Mouse (Mus musculus) hindbrain, embryonic 15.5 days (tissue): ENCODE measurements at regions not wholly inside any gene's neighbourhood (a gene's known extent, or its start where the extent isn't known, plus 50 kb on each side); places are given as distances from the start of the nearest gene placed in this dataset.
"Not testable (repeated sequence)": the region's sequence is repeated elsewhere in the genome, so short reads cannot be mapped to it uniquely, and the experiment has no call there.

Source experiments
- ATAC-seq: fragments of 200-750 bp; cut with Nextera tagmentation; 2 replicates; pipeline ENCODE4 v1.8.0; 2017; ENCODE audit warnings: low read depth, moderate number of reproducible peaks, moderate TSS enrichment; ENCODE audit not compliant: low FRiP score
- H3K27ac ChIP-seq: fragments of 300-500 bp; sonication (generic); replicated peaks from 2 replicates; pipeline ENCODE4 v1.5.1; 2015; ENCODE audit warnings: mild to moderate bottlenecking, inconsistent platforms
- H3K27me3 ChIP-seq: fragments of 300-500 bp; sonication (generic); 2 replicates; pipeline ENCODE4 v1.6.1; 2015; ENCODE audit warnings: control low read depth, inconsistent platforms
- H3K36me3 ChIP-seq: fragments of 300-500 bp; sonication (generic); 2 replicates; pipeline ENCODE4 v1.6.1; 2015; ENCODE audit warnings: control low read depth, inconsistent platforms
- H3K4me1 ChIP-seq: fragments of 300-500 bp; sonication (generic); replicated peaks from 2 replicates; pipeline ENCODE4 v1.6.1; 2015; ENCODE audit warnings: control low read depth, inconsistent platforms
- H3K4me2 ChIP-seq: fragments of 300-500 bp; sonication (generic); 2 replicates; pipeline ENCODE4 v1.6.1; 2015; ENCODE audit warnings: moderate library complexity, mild to moderate bottlenecking, inconsistent platforms
- H3K4me3 ChIP-seq: fragments of 300-500 bp; sonication (generic); 2 replicates; pipeline ENCODE4 v1.5.1; 2015; ENCODE audit warnings: mild to moderate bottlenecking, inconsistent platforms
- H3K9ac ChIP-seq: fragments of 300-500 bp; sonication (generic); 2 replicates; pipeline ENCODE4 v1.6.1; 2015; ENCODE audit warnings: inconsistent platforms
- H3K9me3 ChIP-seq: fragments of 300-500 bp; sonication (generic); 2 replicates; pipeline ENCODE4 v1.6.1; 2016; ENCODE audit warnings: control low read depth, inconsistent platforms
- WGBS: fragments of 180-500 bp; shearing (Covaris S2); methylation state at CpG from one replicate; pipeline ENCODE4 v1.1.7; 2015; 5-methylcytosine and 5-hydroxymethylcytosine counted together

DNA sequence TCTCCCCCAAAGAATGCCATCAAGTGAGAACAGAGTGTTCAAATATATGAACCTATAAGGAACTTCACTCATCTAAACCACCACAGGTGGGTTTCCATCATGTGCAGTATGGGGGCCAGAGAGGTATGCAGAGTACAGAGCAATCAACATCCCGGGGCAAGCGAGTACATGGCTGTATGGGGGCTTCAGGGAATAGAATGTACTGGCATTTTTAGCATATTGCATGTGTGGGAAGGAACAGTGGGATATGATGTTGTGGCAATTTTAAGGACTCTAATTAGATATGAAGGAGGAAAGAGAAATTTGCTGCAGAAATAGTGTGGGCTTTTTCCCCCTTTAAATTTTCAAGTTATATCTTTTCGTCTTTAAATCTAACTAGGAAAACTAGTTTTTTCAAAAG lies 344.0 kb downstream of the Trib2 start:
- no peak overlapping the region for H3K4me2 ChIP-seq
- no peaks in the 10 kb centered on the region for H3K4me1 ChIP-seq
- no peaks in the 10 kb centered on the region for H3K9me3 ChIP-seq
- no peaks in the 10 kb centered on the region for H3K27me3 ChIP-seq
- H3K9ac ChIP-seq = no peak overlapping the region
- H3K27ac ChIP-seq = no peak overlapping the region
- H3K4me3 ChIP-seq = no peak overlapping the region
- 91% methylated on average over 3 of the region's 3 CpGs for WGBS
- no peak for ATAC-seq
- H3K36me3 ChIP-seq = no peaks in the 10 kb centered on the region

DNA sequence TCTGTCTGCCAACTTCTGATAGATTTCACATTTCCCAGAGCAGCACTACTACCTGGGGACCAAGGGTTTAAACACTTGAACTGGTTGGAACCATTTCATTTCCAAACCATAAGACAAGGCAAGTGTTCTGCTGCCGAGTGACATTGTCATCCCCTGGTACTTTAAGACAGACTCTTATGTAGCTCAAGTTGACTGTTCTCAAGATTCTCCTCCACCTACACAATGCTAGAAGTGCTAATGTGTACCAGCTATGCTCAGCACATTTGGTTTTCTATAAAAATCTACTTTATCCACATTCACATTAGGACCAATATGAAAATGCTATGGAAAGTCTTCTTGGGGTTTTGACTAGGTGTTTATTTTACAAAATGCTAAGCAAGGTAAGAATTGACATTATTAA lies 357.3 kb downstream of the Trib2 start:
- Histone ChIP-seq H3K36me3 (no peaks in the 10 kb centered on the region), H3K9ac (no peak overlapping the region), H3K4me1 (no peaks in the 10 kb centered on the region), H3K9me3 (no peaks in the 10 kb centered on the region), H3K27me3 (no peaks in the 10 kb centered on the region), H3K4me2 (no peak overlapping the region), H3K27ac (no peak overlapping the region), H3K4me3 (no peak overlapping the region)
- no peak for ATAC-seq
- WGBS = 86% methylated on average over 1 of the region's 1 CpGs

DNA sequence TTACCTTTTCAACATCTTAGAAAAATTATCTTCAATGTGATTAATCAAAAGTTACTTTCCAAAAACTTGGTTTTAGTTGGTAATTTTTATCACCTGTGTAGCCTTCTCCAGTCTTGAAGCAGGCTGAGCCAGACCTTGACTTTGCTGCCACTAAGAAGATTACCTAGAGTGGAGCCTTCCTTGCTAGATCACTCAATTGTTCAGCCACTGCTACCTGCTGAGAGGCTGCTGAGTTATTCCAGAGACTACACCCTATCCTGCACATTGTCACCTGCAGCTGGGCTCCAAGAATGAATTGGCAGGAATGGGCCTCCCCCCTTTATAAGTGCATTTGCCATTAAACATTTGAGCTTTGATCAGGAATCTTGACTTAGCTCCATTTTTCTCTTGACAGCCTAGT lies 360.4 kb downstream of the Trib2 start:
- H3K27ac ChIP-seq, ATAC-seq, H3K4me2 ChIP-seq, H3K36me3 ChIP-seq, H3K27me3 ChIP-seq, H3K4me3 ChIP-seq, H3K9ac ChIP-seq, H3K4me1 ChIP-seq, H3K9me3 ChIP-seq: not testable (repeated sequence)

DNA sequence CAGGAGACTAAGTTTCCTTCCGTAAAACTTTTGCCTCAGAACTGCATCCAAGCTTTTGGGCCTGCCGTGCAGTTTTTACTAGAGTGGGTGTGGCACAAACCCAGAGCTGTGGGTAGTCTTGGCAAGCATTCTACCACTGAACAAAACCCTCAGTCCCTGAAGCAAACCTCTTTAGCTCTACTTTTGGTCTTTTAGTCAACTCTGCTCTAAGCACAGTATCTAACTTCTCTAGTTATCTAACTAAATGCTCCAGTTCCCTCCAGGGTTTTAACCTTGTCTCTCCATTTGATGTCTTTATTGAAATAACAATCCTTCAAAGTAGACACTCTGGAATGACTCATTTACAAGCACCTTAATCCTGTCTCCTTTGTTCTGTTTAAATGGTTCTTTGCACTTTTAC lies 361.0 kb downstream of the Trib2 start:
- H3K9ac ChIP-seq = no peak overlapping the region
- no peaks in the 10 kb centered on the region for H3K9me3 ChIP-seq
- no peak overlapping the region for H3K27ac ChIP-seq
- H3K27me3 ChIP-seq = no peaks in the 10 kb centered on the region
- no peak for ATAC-seq
- 91% methylated on average over 2 of the region's 2 CpGs for WGBS
- no peak overlapping the region for H3K4me2 ChIP-seq
- H3K4me3 ChIP-seq = no peak overlapping the region
- H3K36me3 ChIP-seq = no peaks in the 10 kb centered on the region
- no peaks in the 10 kb centered on the region for H3K4me1 ChIP-seq

DNA sequence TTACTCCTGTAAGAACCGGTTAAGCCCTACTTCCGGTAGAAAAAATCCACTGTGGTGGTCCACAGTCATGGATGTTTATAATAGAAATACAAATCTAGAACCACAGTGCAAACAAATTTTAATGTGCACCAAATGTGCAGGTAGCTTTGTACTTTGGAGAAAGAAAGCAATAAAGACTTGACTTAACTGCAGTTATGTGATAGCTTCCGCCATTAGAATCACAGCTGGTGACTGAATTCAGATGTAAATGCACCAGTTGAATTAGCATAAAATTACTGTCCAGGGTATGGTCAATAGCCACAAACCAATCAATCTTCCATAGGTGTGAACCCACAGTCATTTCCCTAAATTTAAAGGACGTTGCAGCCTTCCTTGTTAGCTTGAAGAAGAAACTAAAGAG lies 367.2 kb downstream of the Trib2 start:
- no peak overlapping the region for H3K4me2 ChIP-seq
- H3K4me1 ChIP-seq = no peaks in the 10 kb centered on the region
- H3K27me3 ChIP-seq = no peaks in the 10 kb centered on the region
- H3K36me3 ChIP-seq = no peaks in the 10 kb centered on the region
- H3K27ac ChIP-seq = no peak overlapping the region
- H3K9ac ChIP-seq = no peak overlapping the region
- WGBS = 68% methylated on average over 4 of the region's 4 CpGs
- H3K4me3 ChIP-seq = no peak overlapping the region
- no peaks in the 10 kb centered on the region for H3K9me3 ChIP-seq
- no peak for ATAC-seq

DNA sequence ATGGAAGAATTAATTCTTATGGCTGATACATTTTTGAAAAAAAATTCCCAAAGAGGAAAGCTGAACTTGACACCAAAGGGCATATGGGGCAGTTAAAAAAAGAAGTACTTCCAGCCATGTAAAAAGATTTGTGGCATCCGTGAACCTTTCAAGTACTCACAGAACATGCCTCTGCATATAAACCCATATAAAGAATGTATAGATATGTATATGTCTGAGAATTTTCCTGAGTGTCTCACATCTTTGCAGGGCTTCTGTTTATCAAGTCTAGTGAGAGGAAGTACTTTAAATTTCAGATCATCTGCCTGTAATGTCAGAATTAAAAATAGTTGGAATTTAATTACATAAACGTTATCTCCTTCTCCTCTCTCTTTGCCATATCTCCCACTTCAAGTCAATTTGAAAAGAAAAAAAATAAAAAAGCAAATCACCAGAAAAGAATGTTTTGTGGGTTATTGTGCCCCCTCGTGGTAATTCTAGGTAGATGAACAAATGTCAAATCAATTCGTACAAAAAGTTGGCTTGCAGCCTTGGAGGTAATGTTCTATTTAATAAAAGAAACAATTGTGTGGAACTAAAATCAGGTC lies 400.4 kb downstream of the Trib2 start:
- no peak overlapping the region for H3K4me3 ChIP-seq
- H3K27me3 ChIP-seq = no peaks in the 10 kb centered on the region; the same call in 1 of the 2 replicates
- H3K4me2 ChIP-seq = no peak overlapping the region
- H3K27ac ChIP-seq = no peak overlapping the region; the same call in 1 of the 2 replicates
- no peak overlapping the region for H3K9ac ChIP-seq
- WGBS = 13% methylated on average over 4 of the region's 4 CpGs
- no peaks in the 10 kb centered on the region for H3K9me3 ChIP-seq
- no peaks in the 10 kb centered on the region for H3K36me3 ChIP-seq
- peaks cover 3% of the 10 kb centered on the region; the same call in 1 of the 2 replicates for H3K4me1 ChIP-seq
- ATAC-seq = no peak

DNA sequence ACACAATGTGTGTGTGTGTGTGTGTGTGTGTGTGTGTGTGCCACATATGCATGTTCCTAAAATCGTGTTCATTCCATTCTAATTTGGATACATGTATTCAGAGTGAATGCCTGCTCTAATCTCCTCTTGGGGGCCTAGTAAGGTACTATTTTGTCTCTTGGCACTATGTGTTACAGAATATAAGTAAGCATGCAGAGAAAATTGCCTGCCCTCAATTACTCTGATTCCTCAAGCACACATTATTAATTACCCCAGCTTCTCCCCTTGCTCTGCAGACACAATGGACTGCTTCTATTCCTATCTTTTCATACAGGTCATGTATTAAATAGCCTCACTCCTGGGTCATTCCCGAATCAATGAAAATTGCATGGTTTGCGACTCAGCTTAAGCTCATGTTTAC lies 406.3 kb downstream of the Trib2 start:
- Histone ChIP-seq H3K4me2 (no peak overlapping the region), H3K9ac (no peak overlapping the region), H3K36me3 (no peaks in the 10 kb centered on the region), H3K9me3 (no peaks in the 10 kb centered on the region), H3K27me3 (no peaks in the 10 kb centered on the region), H3K4me1 (peaks cover 4% of the 10 kb centered on the region; the same call in 1 of the 2 replicates), H3K27ac (no peak overlapping the region), H3K4me3 (no peak overlapping the region)
- WGBS = 38% methylated on average over 3 of the region's 3 CpGs
- ATAC-seq = peak; percentile 27; the same call in 1 of the 2 replicates

DNA sequence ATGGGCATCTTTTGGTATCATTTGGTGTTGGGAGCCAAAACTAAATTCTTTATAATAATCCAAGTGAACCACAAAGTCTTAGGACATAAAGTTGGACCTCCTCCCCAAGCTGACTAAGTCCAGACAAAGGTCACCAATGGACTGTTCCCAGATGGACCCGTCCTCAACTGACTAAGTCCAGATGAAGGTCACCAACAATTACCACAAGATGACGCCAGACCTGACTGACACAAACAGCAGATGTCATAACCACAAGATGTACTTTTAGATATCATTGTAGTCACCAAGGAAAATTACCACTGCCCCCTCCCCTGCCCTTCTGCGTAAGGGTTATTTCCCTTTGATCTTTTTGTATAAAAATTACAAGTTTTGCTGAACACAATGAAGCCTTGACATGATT lies 409.1 kb downstream of the Trib2 start:
- WGBS = 84% methylated on average over 3 of the region's 3 CpGs
- H3K27me3 ChIP-seq, H3K27ac ChIP-seq, H3K9me3 ChIP-seq, H3K36me3 ChIP-seq, H3K9ac ChIP-seq, H3K4me3 ChIP-seq, ATAC-seq, H3K4me1 ChIP-seq, H3K4me2 ChIP-seq: not testable (repeated sequence)

DNA sequence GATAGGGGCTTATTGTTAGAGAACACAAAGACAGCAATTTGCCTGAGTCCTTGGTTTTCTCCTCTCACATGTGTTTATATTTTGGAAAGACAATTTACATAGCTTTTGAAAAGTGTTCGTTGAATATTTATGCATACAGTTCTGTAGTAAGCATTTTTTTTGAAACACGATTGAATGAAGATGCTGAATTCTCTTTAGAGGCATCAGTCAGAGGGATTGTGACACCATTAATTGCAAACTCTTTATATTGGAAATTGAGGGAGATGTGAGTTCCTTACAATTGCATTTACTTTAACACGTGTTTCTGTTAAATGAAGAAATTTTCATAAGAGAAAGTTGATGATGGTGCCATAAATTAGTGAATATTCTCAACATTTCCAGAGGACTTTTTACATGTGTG lies 424.1 kb downstream of the Trib2 start:
- WGBS = 74% methylated on average over 3 of the region's 3 CpGs
- Histone ChIP-seq H3K27ac (no peak overlapping the region), H3K4me1 (no peaks in the 10 kb centered on the region), H3K9ac (no peak overlapping the region), H3K4me2 (no peak overlapping the region), H3K9me3 (no peaks in the 10 kb centered on the region), H3K27me3 (no peaks in the 10 kb centered on the region), H3K4me3 (no peak overlapping the region), H3K36me3 (no peaks in the 10 kb centered on the region)
- ATAC-seq = no peak

DNA sequence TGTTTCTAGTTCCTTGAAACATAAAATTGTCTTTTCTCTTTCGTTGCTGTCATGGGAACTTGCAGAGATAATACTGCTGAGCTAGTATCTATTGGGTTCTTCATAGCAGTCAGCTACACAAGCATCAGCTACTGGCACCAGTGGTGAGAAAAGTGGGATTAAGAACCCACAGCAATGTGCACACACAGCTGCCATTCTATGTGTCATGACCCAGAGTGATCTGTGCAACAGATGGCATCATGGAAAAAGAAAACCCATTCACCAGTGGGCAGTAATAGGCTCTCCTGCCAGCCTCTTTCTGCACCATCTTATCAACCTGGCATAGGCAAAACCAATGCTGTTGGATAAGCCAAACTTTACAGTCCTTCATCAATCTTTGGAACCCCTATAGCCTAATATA lies 428.1 kb downstream of the Trib2 start:
- H3K9me3 ChIP-seq = no peaks in the 10 kb centered on the region
- no peak for ATAC-seq
- no peak overlapping the region for H3K4me3 ChIP-seq
- H3K27me3 ChIP-seq = no peaks in the 10 kb centered on the region
- H3K27ac ChIP-seq = no peak overlapping the region
- H3K9ac ChIP-seq = no peak overlapping the region
- no peaks in the 10 kb centered on the region for H3K4me1 ChIP-seq
- no peaks in the 10 kb centered on the region for H3K36me3 ChIP-seq
- WGBS = 83% methylated on average over 1 of the region's 1 CpGs
- no peak overlapping the region for H3K4me2 ChIP-seq

DNA sequence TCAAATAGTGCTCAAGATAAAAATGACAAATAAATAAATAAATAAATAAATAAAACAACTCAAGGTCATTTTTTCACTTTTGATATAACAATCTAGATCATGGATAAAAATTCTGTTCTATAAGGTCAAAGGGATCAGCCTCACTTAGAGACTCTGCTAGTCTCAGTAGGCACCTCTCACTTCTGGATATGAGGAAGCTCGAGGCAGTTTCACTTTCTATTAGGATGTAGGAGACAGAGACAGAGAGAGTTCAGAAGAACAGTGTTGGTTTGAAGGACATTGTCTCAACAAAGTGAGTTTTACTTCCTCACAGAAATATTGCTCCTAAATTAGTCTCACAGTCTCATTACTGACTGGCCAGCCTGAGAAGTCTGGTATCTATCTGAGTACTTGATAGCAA lies 458.9 kb downstream of the Trib2 start:
- H3K9me3 ChIP-seq = no peaks in the 10 kb centered on the region
- WGBS = 86% methylated on average over 1 of the region's 1 CpGs

DNA sequence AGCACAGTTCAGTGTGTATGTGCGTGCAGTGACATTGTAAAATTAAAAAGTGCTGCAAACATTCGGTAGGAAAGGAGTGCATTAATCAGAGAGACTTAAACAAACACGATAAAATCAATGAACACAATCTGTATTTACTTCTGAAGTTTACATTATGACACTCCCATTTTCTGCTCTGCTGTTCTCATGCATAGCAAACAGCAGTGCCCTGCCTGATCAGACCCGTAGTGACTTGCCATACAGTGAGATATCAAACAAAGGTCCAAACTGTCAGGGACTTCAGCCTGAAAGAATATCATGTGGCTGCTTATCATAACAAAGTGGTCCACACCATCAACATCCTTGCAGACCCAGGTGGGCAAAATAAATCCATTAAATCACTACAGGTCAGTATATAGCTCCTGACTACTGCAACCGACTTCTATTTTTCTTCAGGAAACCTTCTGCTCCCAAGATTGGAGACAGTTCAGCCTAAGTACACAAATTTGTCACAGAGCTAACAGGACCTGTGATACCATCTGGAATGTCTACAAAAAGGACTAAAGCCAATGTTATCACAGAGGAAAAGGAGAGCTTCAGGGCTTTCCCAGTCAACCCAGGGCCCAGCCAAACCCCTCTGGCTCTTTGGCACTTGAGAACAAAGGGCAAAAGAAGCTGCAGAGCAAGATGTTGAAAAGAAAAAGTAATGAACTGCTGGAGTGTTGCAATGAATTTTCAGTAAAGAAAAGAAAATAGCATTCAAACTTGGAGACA lies 495.8 kb downstream of the Trib2 start:
- Histone ChIP-seq H3K36me3 (no peaks in the 10 kb centered on the region), H3K4me2 (no peak overlapping the region), H3K4me1 (no peaks in the 10 kb centered on the region), H3K4me3 (no peak overlapping the region), H3K9me3 (no peaks in the 10 kb centered on the region), H3K9ac (no peak overlapping the region), H3K27me3 (no peaks in the 10 kb centered on the region), H3K27ac (no peak overlapping the region)
- WGBS = 70% methylated on average over 5 of the region's 5 CpGs
- ATAC-seq = no peak

More for the DNA sequence above, 458.9 kb downstream of the Trib2 start:
- H3K27me3 ChIP-seq = no peaks in the 10 kb centered on the region
- ATAC-seq = no peak
- no peaks in the 10 kb centered on the region for H3K4me1 ChIP-seq
- no peaks in the 10 kb centered on the region for H3K36me3 ChIP-seq
- H3K4me2 ChIP-seq = no peak overlapping the region
- no peak overlapping the region for H3K9ac ChIP-seq
- H3K27ac ChIP-seq = no peak overlapping the region
- no peak overlapping the region for H3K4me3 ChIP-seq

DNA sequence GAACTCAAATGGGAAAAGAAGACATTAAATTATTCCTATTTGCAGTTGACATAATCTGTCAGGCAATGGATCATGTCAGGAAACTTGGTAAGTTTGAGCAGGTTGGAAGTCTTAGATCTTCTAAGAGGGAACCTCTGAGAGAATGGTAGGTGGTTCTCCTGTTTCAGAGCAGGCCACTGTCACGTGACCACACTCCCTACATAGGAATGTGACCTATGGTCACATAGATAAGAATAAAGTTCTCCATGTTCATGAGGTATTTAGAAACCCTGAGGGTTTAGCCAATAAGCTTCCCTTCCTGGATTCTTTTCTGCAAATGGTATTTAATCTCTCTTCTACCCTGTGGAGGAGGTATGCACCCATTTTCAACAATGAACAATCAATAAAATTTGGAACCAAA lies 497.1 kb downstream of the Trib2 start:
- no peak overlapping the region for H3K4me2 ChIP-seq
- no peaks in the 10 kb centered on the region for H3K9me3 ChIP-seq
- no peak overlapping the region for H3K9ac ChIP-seq
- no peaks in the 10 kb centered on the region for H3K27me3 ChIP-seq
- H3K36me3 ChIP-seq = no peaks in the 10 kb centered on the region
- H3K4me1 ChIP-seq = no peaks in the 10 kb centered on the region
- no peak for ATAC-seq
- 81% methylated on average over 1 of the region's 1 CpGs for WGBS
- H3K4me3 ChIP-seq = no peak overlapping the region
- no peak overlapping the region for H3K27ac ChIP-seq
